Mouse (Mus musculus) layer of hippocampus, postnatal 14 days (tissue): ENCODE data around the gene Umad1. TPM values are rescaled to one million over a fixed set of nuclear protein-coding genes. Genes with fewer than 3 reads are reported as not detected.

ENCODE experiments used
- DNase-seq, 2 experiments: peaks; one replicate each; pipeline ENCODE4 v3.0.0; 2021 to 2022; ENCODE audit warnings: low spot score in 2 of 2, mixed read lengths in 1 of 2
- total RNA-seq, 2 experiments: library from RNA; stranded (reverse); gene quantifications; 2 replicates each; pipeline ENCODE4 v1.2.3; 2021

Umad1 gene
- total RNA-seq, 2 experiments from 2014 or later = 26.9 to 27.6 TPM

DNA sequence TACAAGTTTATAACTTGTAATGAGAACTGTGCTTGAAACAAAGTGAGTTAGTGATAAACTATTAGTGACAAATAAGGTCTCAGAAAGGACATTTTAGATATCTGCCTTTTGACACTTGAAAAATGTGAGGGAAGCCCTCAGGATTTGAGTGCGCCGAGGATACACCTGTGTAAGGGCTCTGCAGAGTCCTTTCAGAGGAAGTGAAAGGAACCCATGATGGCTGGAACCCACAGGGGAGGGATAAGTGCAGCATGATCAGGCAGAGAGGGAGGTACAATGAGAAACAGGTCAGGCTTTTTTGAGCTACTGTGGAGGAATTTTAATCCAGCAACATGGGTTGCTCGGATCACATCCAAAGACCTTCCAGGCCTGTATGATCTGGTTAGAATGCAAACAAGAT lies 239.9 kb downstream of the Umad1 start:
- DNase-seq = no peak

- no peak for DNase-seq
Measured at GRCm38 (mm10) chr6:8503953-8504352, 244.9 kb downstream of the Umad1 start.

- no peak for DNase-seq
Measured at GRCm38 (mm10) chr6:8504521-8505228, 245.6 kb downstream of the Umad1 start.

- DNase-seq = no peak
Measured at GRCm38 (mm10) chr6:8506631-8507030, 247.5 kb downstream of the Umad1 start.

Other genes with a start within 250 kb of the Umad1 start
- under 1 TPM; 0.55 to 0.90 TPM for gene Col28a1, start 66.7 kb upstream of the Umad1 start, total RNA-seq
- 10 to 100 TPM; 23.1 to 26.7 TPM for gene Mios, start 50.1 kb upstream of the Umad1 start, total RNA-seq
- gene Rpa3, start 115 bp upstream of the Umad1 start, total RNA-seq = 10 to 100 TPM; 16.1 to 19.0 TPM
- 1 to 10 TPM in 1 of 2 experiments, not detected in 1; 2.3 TPM for gene Gm45062, start 162 bp downstream of the Umad1 start, total RNA-seq